Mouse (Mus musculus) limb, embryonic 12.5 days (tissue): ENCODE data around the gene Tubal3. TPM values are rescaled to one million over a fixed set of nuclear protein-coding genes. Genes with fewer than 3 reads are reported as not detected.

Experiments
- microRNA-seq: library from miRNA; unstranded; fragments of <30 nt; microRNA quantifications from one replicate; pipeline ENCODE4, GENCODE M21; 2017
- polyA plus RNA-seq: library from polyadenylated mRNA; unstranded; fragments of >200 nt; fragmentation: Nextera tagmentation; extraction: Ambion mirVana; gene quantifications from 2 replicates; pipeline ENCODE4 v1.2.1, GENCODE M21; 2016

Gene Tubal3
- polyA plus RNA-seq, 1 experiment from 2014 or later: not detected

Small RNA genes within 50 kb of the gene (microRNA-seq; reads per million reads assigned to microRNA genes)
- gene Gm22460: not detected

Other genes starting within 250 kb of the Tubal3 start
- gene Calml3, start 114.0 kb upstream of the Tubal3 start, polyA plus RNA-seq: 0.60 and 0.74 TPM in 2 replicates
- gene Calm4, start 80.5 kb upstream of the Tubal3 start, polyA plus RNA-seq: not detected in 2 replicates
- gene Calm5, start 64.1 kb upstream of the Tubal3 start, polyA plus RNA-seq: not detected in 2 replicates
- 130 and 136 TPM in 2 replicates for gene Net1, start 54 bp upstream of the Tubal3 start, polyA plus RNA-seq
- gene Ucn3, start 27.1 kb downstream of the Tubal3 start, polyA plus RNA-seq: not detected in 2 replicates
- 0.24 and 0.59 TPM in 2 replicates for gene Akr1c14, start 130.7 kb downstream of the Tubal3 start, polyA plus RNA-seq
- not detected in 2 replicates for gene Akr1c18, start 232.4 kb downstream of the Tubal3 start, polyA plus RNA-seq